Mouse (Mus musculus): ENCODE measurements at regions not wholly inside any gene's neighbourhood (a gene's known extent, or its start where the extent isn't known, plus 50 kb on each side); places are given as distances from the start of the nearest gene placed in this dataset.

DNA sequence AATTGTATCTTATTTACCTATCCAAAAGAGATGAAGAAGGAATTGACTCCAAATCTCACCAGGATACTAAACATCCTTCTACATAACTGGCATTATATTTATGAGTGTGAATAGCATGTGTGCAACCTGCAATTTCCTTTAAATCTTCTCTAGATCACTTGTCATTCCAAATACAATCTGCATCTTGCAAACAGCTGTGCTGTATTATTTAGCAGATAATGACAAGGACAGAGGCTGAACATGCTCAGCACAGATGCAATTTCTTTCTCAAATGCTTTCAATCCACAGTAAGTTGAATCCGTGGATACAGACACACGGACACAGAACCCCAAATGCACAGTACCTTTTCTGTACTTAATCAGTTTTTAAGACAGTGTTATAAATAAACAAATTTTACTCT is 229.4 kb upstream of the Cd180 start:
- no peak overlapping the region for H3K4me3 ChIP-seq (ENCODE audit: low read length)
- no peaks in the 10 kb centered on the region for H3K27me3 ChIP-seq (ENCODE audit: insufficient read depth, low read length)
- no peaks in the 10 kb centered on the region for H3K4me1 ChIP-seq (ENCODE audit: insufficient read depth, low read length)
- H3K4me2 ChIP-seq (replicated peaks; ENCODE audit: low read depth, low read length), result no peak overlapping the region
- H3K9me3 ChIP-seq (ENCODE audit: low read length), result no peaks in the 10 kb centered on the region
- 79% methylated on average over 2 of the region's 2 CpGs for WGBS
- H3K27ac ChIP-seq (ENCODE audit: low read length), result no peak overlapping the region
- ATAC-seq (ENCODE audit: low FRiP score, low TSS enrichment), result no peak
- H3K36me3 ChIP-seq (ENCODE audit: insufficient read depth, low read length), result no peaks in the 10 kb centered on the region
- H3K9ac ChIP-seq (replicated peaks; ENCODE audit: low read length), result no peak overlapping the region

DNA sequence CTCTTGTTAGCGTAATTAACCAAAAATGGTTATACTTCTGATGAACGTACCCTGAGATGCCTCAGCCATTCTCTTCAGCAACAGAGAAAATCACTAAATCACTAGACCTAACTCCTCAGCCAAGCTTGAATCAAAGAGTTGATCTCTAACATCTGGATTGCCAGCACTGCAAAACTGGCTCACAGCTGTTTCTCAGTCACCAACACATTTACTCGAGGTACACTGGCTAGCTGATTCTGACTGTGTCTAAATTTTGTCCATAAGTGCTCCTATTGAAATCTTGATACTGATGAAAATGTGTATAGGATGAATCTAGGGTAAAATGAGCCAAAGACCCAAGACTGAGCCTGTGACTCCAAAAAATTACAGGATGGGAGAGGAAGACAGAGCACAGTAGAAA is 211.5 kb upstream of the Cd180 start:
- Histone ChIP-seq H3K27ac (ENCODE audit: low read length) (no peak overlapping the region), H3K9me3 (ENCODE audit: low read length) (no peaks in the 10 kb centered on the region), H3K4me1 (ENCODE audit: insufficient read depth, low read length) (no peaks in the 10 kb centered on the region), H3K4me3 (ENCODE audit: low read length) (no peak overlapping the region), H3K4me2 (replicated peaks; ENCODE audit: low read depth, low read length) (no peak overlapping the region), H3K36me3 (ENCODE audit: insufficient read depth, low read length) (no peaks in the 10 kb centered on the region), H3K27me3 (ENCODE audit: insufficient read depth, low read length) (no peaks in the 10 kb centered on the region), H3K9ac (replicated peaks; ENCODE audit: low read length) (no peak overlapping the region)
- no peak for ATAC-seq (ENCODE audit: low FRiP score, low TSS enrichment)
- 77% methylated on average over 3 of the region's 3 CpGs for WGBS

GRCm38 (mm10) chr13:102482451-102482850 is 210.9 kb upstream of the Cd180 start:
- no peak for ATAC-seq (ENCODE audit: low FRiP score, low TSS enrichment)
- Histone ChIP-seq H3K36me3 (ENCODE audit: insufficient read depth, low read length) (no peaks in the 10 kb centered on the region), H3K9ac (replicated peaks; ENCODE audit: low read length) (no peak overlapping the region), H3K9me3 (ENCODE audit: low read length) (no peaks in the 10 kb centered on the region), H3K4me1 (ENCODE audit: insufficient read depth, low read length) (no peaks in the 10 kb centered on the region), H3K27ac (ENCODE audit: low read length) (no peak overlapping the region), H3K27me3 (ENCODE audit: insufficient read depth, low read length) (no peaks in the 10 kb centered on the region), H3K4me3 (ENCODE audit: low read length) (no peak overlapping the region), H3K4me2 (replicated peaks; ENCODE audit: low read depth, low read length) (no peak overlapping the region)
- 72% methylated on average over 3 of the region's 3 CpGs for WGBS

DNA sequence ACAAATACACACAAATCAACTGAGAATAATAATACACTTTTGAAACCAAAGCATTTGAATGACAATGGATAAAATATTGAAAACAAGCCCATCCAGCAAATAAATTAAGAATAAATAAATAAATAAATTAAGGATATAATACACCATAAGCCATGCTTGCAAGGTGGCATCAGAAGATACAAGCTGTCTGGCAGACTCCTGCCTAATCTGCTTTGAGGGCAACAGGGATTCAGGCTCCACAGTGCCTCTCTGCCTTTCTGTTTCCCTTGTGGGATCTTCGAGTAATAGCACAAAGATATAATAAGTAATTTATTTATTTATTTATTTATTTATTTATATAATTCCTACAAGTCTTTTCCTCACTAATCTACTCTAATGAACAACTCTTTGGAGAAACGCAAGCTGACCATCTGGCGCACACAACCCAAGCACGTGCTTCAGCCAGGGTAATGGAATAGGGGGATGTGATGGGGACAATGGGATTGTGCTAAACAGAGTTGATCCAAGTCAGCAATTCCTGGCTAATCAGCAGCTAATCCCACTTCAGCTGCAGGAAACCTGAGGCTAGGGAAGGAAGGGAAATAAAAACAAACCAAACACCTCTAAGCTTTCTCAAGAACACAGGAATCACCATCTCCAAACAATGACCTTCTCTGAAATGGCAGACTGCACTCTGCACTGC is 205.8 kb upstream of the Cd180 start:
- no peak overlapping the region for H3K9ac ChIP-seq (replicated peaks; ENCODE audit: low read length)
- no peaks in the 10 kb centered on the region for H3K9me3 ChIP-seq (ENCODE audit: low read length)
- H3K27ac ChIP-seq (ENCODE audit: low read length), result no peak overlapping the region
- no peak overlapping the region for H3K4me2 ChIP-seq (replicated peaks; ENCODE audit: low read depth, low read length)
- 0 out of 2 replicates have a peak, but pooled peaks cover 2% of the 10 kb centered on the region for H3K4me1 ChIP-seq (ENCODE audit: insufficient read depth, low read length)
- 45% methylated on average over 4 of the region's 4 CpGs for WGBS
- no peak overlapping the region for H3K4me3 ChIP-seq (ENCODE audit: low read length)
- ATAC-seq (ENCODE audit: low FRiP score, low TSS enrichment), result peak; percentile 51; the same call in 1 of the 2 replicates
- H3K27me3 ChIP-seq (ENCODE audit: insufficient read depth, low read length), result no peaks in the 10 kb centered on the region
- no peaks in the 10 kb centered on the region for H3K36me3 ChIP-seq (ENCODE audit: insufficient read depth, low read length)

GRCm38 (mm10) chr13:102491370-102491769 is 202.0 kb upstream of the Cd180 start:
- 45% methylated on average over 4 of the region's 4 CpGs for WGBS
- H3K36me3 ChIP-seq (ENCODE audit: insufficient read depth, low read length), result no peaks in the 10 kb centered on the region
- 0 out of 2 replicates have a peak, but pooled peaks cover 2% of the 10 kb centered on the region for H3K4me1 ChIP-seq (ENCODE audit: insufficient read depth, low read length)
- no peak overlapping the region for H3K27ac ChIP-seq (ENCODE audit: low read length)
- no peak overlapping the region for H3K4me3 ChIP-seq (ENCODE audit: low read length)
- no peak for ATAC-seq (ENCODE audit: low FRiP score, low TSS enrichment)
- H3K4me2 ChIP-seq (replicated peaks; ENCODE audit: low read depth, low read length), result no peak overlapping the region
- no peak overlapping the region for H3K9ac ChIP-seq (replicated peaks; ENCODE audit: low read length)
- no peaks in the 10 kb centered on the region for H3K9me3 ChIP-seq (ENCODE audit: low read length)
- H3K27me3 ChIP-seq (ENCODE audit: insufficient read depth, low read length), result no peaks in the 10 kb centered on the region

DNA sequence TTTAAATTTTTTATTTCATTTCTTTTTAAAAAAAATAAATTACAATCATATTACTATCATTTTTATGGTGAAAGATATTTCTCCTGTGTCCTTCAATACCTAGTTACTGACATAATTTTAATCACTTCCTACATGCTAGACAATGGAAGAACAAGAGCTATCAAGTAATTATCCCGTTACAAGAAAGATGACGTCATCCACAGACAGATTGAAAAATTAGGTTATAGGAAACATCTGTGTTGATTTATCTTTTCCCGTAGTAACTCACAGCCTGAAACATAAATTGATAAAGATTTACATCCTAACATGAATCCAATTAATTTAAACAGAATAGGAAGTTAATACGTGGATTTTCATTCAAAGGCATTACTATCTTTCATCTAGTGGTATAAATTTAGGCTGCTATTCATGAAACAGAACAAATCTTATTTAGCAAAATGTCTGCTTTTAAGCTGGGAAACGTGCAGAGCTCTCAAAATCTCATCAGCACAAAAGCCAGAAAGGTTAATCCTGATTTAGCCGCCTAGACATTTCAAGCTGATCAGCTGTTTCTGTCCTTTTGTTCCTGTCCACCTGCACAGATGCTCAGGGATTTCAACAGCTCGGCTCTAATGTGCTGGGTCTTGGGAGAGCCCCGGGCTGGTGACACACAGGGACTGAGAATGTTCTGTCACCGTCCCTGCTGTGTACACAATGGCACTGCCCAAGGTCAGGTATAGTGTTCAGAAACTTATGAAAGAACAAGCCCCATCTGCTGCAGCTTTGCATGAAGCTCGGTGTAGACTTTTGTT is 189.0 kb upstream of the Cd180 start:
- Histone ChIP-seq H3K27me3 (ENCODE audit: insufficient read depth, low read length) (no peaks in the 10 kb centered on the region), H3K9me3 (ENCODE audit: low read length) (no peaks in the 10 kb centered on the region), H3K27ac (ENCODE audit: low read length) (no peak overlapping the region), H3K36me3 (ENCODE audit: insufficient read depth, low read length) (no peaks in the 10 kb centered on the region), H3K4me1 (ENCODE audit: insufficient read depth, low read length) (no peaks in the 10 kb centered on the region), H3K4me2 (replicated peaks; ENCODE audit: low read depth, low read length) (no peak overlapping the region), H3K4me3 (ENCODE audit: low read length) (no peak overlapping the region), H3K9ac (replicated peaks; ENCODE audit: low read length) (no peak overlapping the region)
- WGBS, result 53% methylated on average over 10 of the region's 10 CpGs
- ATAC-seq (ENCODE audit: low FRiP score, low TSS enrichment), result no peak

DNA sequence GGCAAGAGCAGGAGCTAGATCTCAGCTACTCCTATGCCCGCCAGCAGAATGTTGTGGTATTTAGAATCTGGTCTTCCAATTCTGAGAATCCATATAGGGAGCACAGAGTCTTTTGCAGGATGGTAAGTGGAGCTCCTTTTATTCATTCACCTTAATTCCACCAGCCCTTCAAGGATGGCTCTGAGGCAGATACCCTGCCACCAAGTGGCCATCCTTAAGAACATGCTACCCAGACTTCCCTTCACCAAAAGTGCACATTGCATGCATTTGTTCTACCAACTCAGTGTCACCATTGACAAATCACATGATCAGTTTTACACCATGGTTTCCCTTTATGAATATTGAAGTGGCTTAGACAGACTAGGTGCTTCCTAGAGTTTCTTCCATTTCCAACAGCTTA is 186.1 kb upstream of the Cd180 start:
- no peak for ATAC-seq (ENCODE audit: low FRiP score, low TSS enrichment)
- no peaks in the 10 kb centered on the region for H3K36me3 ChIP-seq (ENCODE audit: insufficient read depth, low read length)
- no peaks in the 10 kb centered on the region for H3K9me3 ChIP-seq (ENCODE audit: low read length)
- H3K27me3 ChIP-seq (ENCODE audit: insufficient read depth, low read length), result no peaks in the 10 kb centered on the region
- 79% methylated on average over 1 of the region's 1 CpGs for WGBS
- H3K4me1 ChIP-seq (ENCODE audit: insufficient read depth, low read length), result no peaks in the 10 kb centered on the region
- H3K4me2 ChIP-seq (replicated peaks; ENCODE audit: low read depth, low read length), result no peak overlapping the region
- no peak overlapping the region for H3K4me3 ChIP-seq (ENCODE audit: low read length)
- H3K9ac ChIP-seq (replicated peaks; ENCODE audit: low read length), result no peak overlapping the region
- H3K27ac ChIP-seq (ENCODE audit: low read length), result no peak overlapping the region

GRCm38 (mm10) chr13:102507916-102508315 is 185.4 kb upstream of the Cd180 start:
- Histone ChIP-seq H3K27me3 (ENCODE audit: insufficient read depth, low read length) (no peaks in the 10 kb centered on the region), H3K4me1 (ENCODE audit: insufficient read depth, low read length) (no peaks in the 10 kb centered on the region), H3K9me3 (ENCODE audit: low read length) (no peaks in the 10 kb centered on the region), H3K4me2 (replicated peaks; ENCODE audit: low read depth, low read length) (no peak overlapping the region), H3K4me3 (ENCODE audit: low read length) (no peak overlapping the region), H3K9ac (replicated peaks; ENCODE audit: low read length) (no peak overlapping the region), H3K36me3 (ENCODE audit: insufficient read depth, low read length) (no peaks in the 10 kb centered on the region), H3K27ac (ENCODE audit: low read length) (no peak overlapping the region)
- ATAC-seq (ENCODE audit: low FRiP score, low TSS enrichment), result no peak

DNA sequence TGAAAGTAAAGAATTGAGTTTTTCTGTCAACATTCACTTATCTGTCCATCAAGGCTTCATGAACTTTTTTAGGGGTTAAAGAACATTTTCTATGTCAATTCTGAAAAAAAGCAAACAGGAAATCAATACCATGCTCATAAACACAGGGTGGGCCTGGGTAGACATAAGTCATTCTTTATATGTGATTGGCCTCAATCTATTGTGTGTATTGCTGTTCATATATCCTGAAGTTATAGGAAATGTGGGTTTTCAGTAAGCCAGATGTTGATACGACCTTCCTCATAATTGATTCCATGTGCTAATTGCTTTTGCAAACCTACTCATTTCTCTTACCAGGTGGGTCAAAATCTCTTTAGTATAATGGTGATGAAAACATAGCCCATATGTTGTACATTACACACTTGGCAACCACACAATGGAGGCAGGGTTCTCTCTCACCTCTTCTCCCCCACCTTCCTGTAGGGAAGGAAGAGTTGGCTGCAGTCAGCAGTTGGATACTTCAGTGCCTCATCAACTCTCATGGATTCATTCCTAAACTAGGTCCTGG is 182.6 kb upstream of the Cd180 start:
- Histone ChIP-seq H3K27ac (ENCODE audit: low read length) (no peak overlapping the region), H3K4me1 (ENCODE audit: insufficient read depth, low read length) (no peaks in the 10 kb centered on the region), H3K4me2 (replicated peaks; ENCODE audit: low read depth, low read length) (no peak overlapping the region), H3K4me3 (ENCODE audit: low read length) (no peak overlapping the region), H3K9ac (replicated peaks; ENCODE audit: low read length) (no peak overlapping the region), H3K36me3 (ENCODE audit: insufficient read depth, low read length) (no peaks in the 10 kb centered on the region), H3K27me3 (ENCODE audit: insufficient read depth, low read length) (no peaks in the 10 kb centered on the region), H3K9me3 (ENCODE audit: low read length) (no peaks in the 10 kb centered on the region)
- ATAC-seq (ENCODE audit: low FRiP score, low TSS enrichment), result no peak
- 74% methylated on average over 1 of the region's 1 CpGs for WGBS
